Mouse (Mus musculus) liver, embryonic 13.5 days (tissue): ENCODE measurements around the gene Mmp23. TPM values are rescaled to one million over a fixed set of nuclear protein-coding genes. Genes with fewer than 3 reads are reported as not detected.

Experiments
- polyA plus RNA-seq: library from polyadenylated mRNA; unstranded; fragments of >200 nt; fragmentation: Nextera tagmentation; extraction: Ambion mirVana; gene quantifications from 2 replicates; pipeline ENCODE4 v1.2.1, GENCODE M21; 2015

Gene Mmp23
- polyA plus RNA-seq, 1 experiment from 2014 or later: 6.0 TPM

Other genes with a start within 250 kb of the Mmp23 start
- 0.09 and 0.13 TPM in 2 replicates for gene Cfap74, start 244.2 kb downstream of the Mmp23 start, polyA plus RNA-seq
- not detected in 2 replicates for gene Tmem52, start 184.3 kb downstream of the Mmp23 start, polyA plus RNA-seq
- 130 and 137 TPM in 2 replicates for gene Gnb1, start 162.0 kb downstream of the Mmp23 start, polyA plus RNA-seq
- gene Nadk, start 91.0 kb downstream of the Mmp23 start, polyA plus RNA-seq: 60.4 and 68.0 TPM in 2 replicates
- gene Slc35e2, start 52.0 kb downstream of the Mmp23 start, polyA plus RNA-seq: 4.4 and 5.9 TPM in 2 replicates
- 30.6 and 36.2 TPM in 2 replicates for gene Cdk11b, start 28.5 kb downstream of the Mmp23 start, polyA plus RNA-seq
- not detected in 2 replicates for gene Gm10563, start 8.0 kb downstream of the Mmp23 start, polyA plus RNA-seq
- gene Mib2, start 15.8 kb upstream of the Mmp23 start, polyA plus RNA-seq: 3.2 and 3.7 TPM in 2 replicates
- 0.39 and 0.49 TPM in 2 replicates for gene Fndc10, start 41.0 kb upstream of the Mmp23 start, polyA plus RNA-seq
- gene Ssu72, start 51.4 kb upstream of the Mmp23 start, polyA plus RNA-seq: 77.7 TPM in 2 replicates
- gene Tmem240, start 81.4 kb upstream of the Mmp23 start, polyA plus RNA-seq: 0.07 and 0.18 TPM in 2 replicates
- gene Atad3a, start 107.7 kb upstream of the Mmp23 start, polyA plus RNA-seq: 73.2 and 75.6 TPM in 2 replicates
- gene Vwa1, start 121.3 kb upstream of the Mmp23 start, polyA plus RNA-seq: 0.43 and 0.45 TPM in 2 replicates
- 0.08 and 0.14 TPM in 2 replicates for gene Tmem88b, start 132.5 kb upstream of the Mmp23 start, polyA plus RNA-seq
- not detected in 2 replicates for gene Ankrd65, start 137.1 kb upstream of the Mmp23 start, polyA plus RNA-seq
- gene Mrpl20, start 149.5 kb upstream of the Mmp23 start, polyA plus RNA-seq: 225 and 227 TPM in 2 replicates
- gene Ccnl2, start 159.1 kb upstream of the Mmp23 start, polyA plus RNA-seq: 62.9 and 68.8 TPM in 2 replicates
- gene Aurkaip1, start 177.9 kb upstream of the Mmp23 start, polyA plus RNA-seq: 147 and 148 TPM in 2 replicates
- 5.6 and 6.8 TPM in 2 replicates for gene Mxra8, start 186.3 kb upstream of the Mmp23 start, polyA plus RNA-seq
- 1.8 and 2.4 TPM in 2 replicates for gene Dvl1, start 194.0 kb upstream of the Mmp23 start, polyA plus RNA-seq
- gene Tas1r3, start 210.0 kb upstream of the Mmp23 start, polyA plus RNA-seq: 0.05 and 0.09 TPM in 2 replicates
- gene Cptp, start 216.1 kb upstream of the Mmp23 start, polyA plus RNA-seq: 8.4 and 10.2 TPM in 2 replicates
- 40.0 and 41.9 TPM in 2 replicates for gene Ints11, start 216.2 kb upstream of the Mmp23 start, polyA plus RNA-seq
- gene Pusl1, start 238.4 kb upstream of the Mmp23 start, polyA plus RNA-seq: 25.4 and 25.7 TPM in 2 replicates
- 7.6 and 7.8 TPM in 2 replicates for gene Acap3, start 238.4 kb upstream of the Mmp23 start, polyA plus RNA-seq